Mouse (Mus musculus) G1E (cell line): ENCODE data around the gene Capg.

ENCODE experiments used
- CTCF ChIP-seq: IDR thresholded peaks from 2 replicates; pipeline ENCODE4 v1.5.1; 2012; ENCODE audit warnings: low read depth, low read length, inconsistent platforms, mixed read lengths
- GATA1 ChIP-seq: IDR thresholded peaks from 2 replicates; pipeline ENCODE4 v1.6.1; 2012; ENCODE audit warnings: borderline replicate concordance, low read length, inconsistent platforms, mixed read lengths
- TAL1 ChIP-seq: conservative IDR thresholded peaks from 2 replicates; pipeline ENCODE4 v1.6.1; 2012; ENCODE audit warnings: low read depth, low read length, inconsistent platforms, mixed read lengths

GRCm38 (mm10) chr6:72552171-72553078 is 8.2 kb downstream of the Capg start:
- TF ChIP-seq CTCF = no peak
- TF ChIP-seq GATA1 = no peak
- TF ChIP-seq TAL1 = no peak
